Mouse (Mus musculus) heart, postnatal 0 days (tissue): ENCODE data around the gene Rac1. TPM values are rescaled to one million over a fixed set of nuclear protein-coding genes. Genes with fewer than 3 reads are reported as not detected.
"Not testable (repeated sequence)": the region's sequence is repeated elsewhere in the genome, so short reads cannot be mapped to it uniquely, and the experiment has no call there.

Experiments used
- ATAC-seq: fragments of 200-750 bp; cut with Nextera tagmentation; 2 replicates; pipeline ENCODE4 v1.8.0; 2017; ENCODE audit warnings: low read depth, moderate number of reproducible peaks, moderate library complexity; ENCODE audit not compliant: insufficient read depth
- DNase-seq: peaks from one replicate; pipeline ENCODE4 v3.0.0-alpha.2; 2016; ENCODE audit warnings: low spot score
- H3K27ac ChIP-seq: fragments of 300-500 bp; sonication (generic); 2 replicates; pipeline ENCODE4 v1.5.1; 2014; ENCODE audit warnings: low read depth, mild to moderate bottlenecking
- H3K27me3 ChIP-seq: fragments of 300-500 bp; sonication (generic); 2 replicates; pipeline ENCODE4 v1.6.1; 2014; ENCODE audit warnings: low read length, mixed read lengths; ENCODE audit not compliant: control insufficient read depth, insufficient read depth
- H3K36me3 ChIP-seq: fragments of 300-500 bp; sonication (generic); replicated peaks from 2 replicates; pipeline ENCODE4 v1.6.1; 2014; ENCODE audit warnings: low read length, mixed read lengths; ENCODE audit not compliant: control insufficient read depth, insufficient read depth
- H3K4me1 ChIP-seq: fragments of 300-500 bp; sonication (generic); 2 replicates; pipeline ENCODE4 v1.6.1; 2014; ENCODE audit warnings: antibody characterized with exemption; ENCODE audit not compliant: control insufficient read depth, insufficient read depth
- H3K4me2 ChIP-seq: fragments of 300-500 bp; sonication (generic); 2 replicates; pipeline ENCODE4 v1.6.1; 2014; ENCODE audit warnings: low read depth, mild to moderate bottlenecking, low read length, moderate library complexity
- H3K4me3 ChIP-seq: fragments of 300-500 bp; sonication (generic); 2 replicates; pipeline ENCODE4 v1.5.1; 2014; ENCODE audit warnings: low read depth, low read length
- H3K9ac ChIP-seq: fragments of 300-500 bp; sonication (generic); replicated peaks from 2 replicates; pipeline ENCODE4 v1.6.1; 2014; ENCODE audit warnings: low read depth, low read length, mixed read lengths
- H3K9me3 ChIP-seq: fragments of 300-500 bp; sonication (generic); replicated peaks from 2 replicates; pipeline ENCODE4 v1.6.1; 2016; ENCODE audit warnings: low read length; ENCODE audit not compliant: control insufficient read depth
- CTCF ChIP-seq: IDR thresholded peaks from 2 replicates; pipeline ENCODE4 v1.5.1; 2016; ENCODE audit warnings: antibody characterized with exemption, control low read depth, low read depth
- EP300 ChIP-seq: IDR thresholded peaks from 2 replicates; pipeline ENCODE4 v1.6.1; 2016; ENCODE audit warnings: antibody characterized with exemption, low read depth
- WGBS: fragments of 180-500 bp; shearing (Covaris S2); extraction: QIAGEN DNeasy Blood & Tissue Kit; methylation state at CpG from one replicate; pipeline ENCODE4 v1.1.7; 2014; 5-methylcytosine and 5-hydroxymethylcytosine counted together
- polyA plus RNA-seq: library from polyadenylated mRNA; unstranded; fragments of >200 nt; fragmentation: Nextera tagmentation; extraction: Ambion mirVana; gene quantifications from 2 replicates; pipeline ENCODE4 v1.2.1, GENCODE M21; 2015
- total RNA-seq: library from RNA; depleted of rRNA; stranded (reverse); fragments of >200 nt; gene quantifications from 2 replicates; pipeline ENCODE4 v1.2.3, GENCODE M21; 2014; ENCODE audit warnings: low replicate concordance

The Rac1 gene
- total and polyA plus RNA-seq, 2 experiments from 2014 or later = 135 to 241 TPM

DNA sequence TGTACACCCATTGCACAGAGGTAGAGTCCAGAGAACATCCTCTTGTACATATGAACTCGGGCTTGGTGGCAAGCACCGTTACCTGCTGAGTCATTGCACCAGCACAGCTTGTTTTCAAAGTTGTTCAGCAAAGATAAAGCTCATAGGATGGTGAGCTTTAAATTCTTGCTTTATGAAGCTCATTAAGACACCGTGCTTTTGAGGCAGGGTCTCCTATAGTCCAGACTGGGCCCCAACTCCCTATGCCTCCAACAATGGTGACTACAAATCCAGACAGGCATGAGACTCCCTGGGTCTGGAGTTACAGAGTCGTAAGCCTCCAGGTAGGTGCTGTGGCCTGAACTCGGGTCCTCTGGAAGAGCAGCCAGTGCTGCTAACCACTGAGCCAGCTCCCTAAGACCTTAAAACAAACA, 39.4 kb upstream of the Rac1 start:
- WGBS = 83% methylated on average over 5 of the region's 5 CpGs
- Histone ChIP-seq H3K4me2 (no peak overlapping the region), H3K27ac (no peak overlapping the region), H3K4me3 (no peak overlapping the region), H3K9me3 (no peaks in the 10 kb centered on the region), H3K36me3 (peaks cover 4% of the 10 kb centered on the region; the same call in 1 of the 2 replicates), H3K27me3 (no peaks in the 10 kb centered on the region), H3K4me1 (peaks cover 18% of the 10 kb centered on the region), H3K9ac (no peak overlapping the region)
- DNase-seq (no peak), ATAC-seq (no peak)
- TF ChIP-seq EP300 (no peak), CTCF (no peak)

DNA sequence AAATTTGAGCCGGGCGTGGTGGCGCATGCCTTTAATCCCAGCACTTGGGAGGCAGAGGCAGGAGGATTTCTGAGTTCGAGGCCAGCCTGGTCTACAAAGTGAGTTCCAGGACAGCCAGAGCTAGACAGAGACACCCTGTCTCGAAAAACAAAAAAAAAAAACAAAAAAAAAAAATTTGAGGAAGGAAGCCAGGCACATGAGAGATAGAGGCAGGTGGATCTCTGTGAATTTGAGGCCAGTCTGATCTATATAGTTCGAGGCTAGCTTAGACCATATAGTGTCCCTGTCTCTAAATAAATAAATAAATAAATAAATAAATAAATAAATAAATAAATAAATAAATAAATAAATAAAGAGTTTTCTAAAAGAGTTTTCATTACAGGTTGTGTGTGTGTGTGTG, 39.0 kb upstream of the Rac1 start:
- ATAC-seq, H3K36me3 ChIP-seq, H3K27me3 ChIP-seq, H3K9ac ChIP-seq, H3K4me3 ChIP-seq, DNase-seq, H3K9me3 ChIP-seq, H3K27ac ChIP-seq, H3K4me2 ChIP-seq: not testable (repeated sequence)
- 88% methylated on average over 6 of the region's 6 CpGs for WGBS
- peaks cover 21% of the 10 kb centered on the region for H3K4me1 ChIP-seq

DNA sequence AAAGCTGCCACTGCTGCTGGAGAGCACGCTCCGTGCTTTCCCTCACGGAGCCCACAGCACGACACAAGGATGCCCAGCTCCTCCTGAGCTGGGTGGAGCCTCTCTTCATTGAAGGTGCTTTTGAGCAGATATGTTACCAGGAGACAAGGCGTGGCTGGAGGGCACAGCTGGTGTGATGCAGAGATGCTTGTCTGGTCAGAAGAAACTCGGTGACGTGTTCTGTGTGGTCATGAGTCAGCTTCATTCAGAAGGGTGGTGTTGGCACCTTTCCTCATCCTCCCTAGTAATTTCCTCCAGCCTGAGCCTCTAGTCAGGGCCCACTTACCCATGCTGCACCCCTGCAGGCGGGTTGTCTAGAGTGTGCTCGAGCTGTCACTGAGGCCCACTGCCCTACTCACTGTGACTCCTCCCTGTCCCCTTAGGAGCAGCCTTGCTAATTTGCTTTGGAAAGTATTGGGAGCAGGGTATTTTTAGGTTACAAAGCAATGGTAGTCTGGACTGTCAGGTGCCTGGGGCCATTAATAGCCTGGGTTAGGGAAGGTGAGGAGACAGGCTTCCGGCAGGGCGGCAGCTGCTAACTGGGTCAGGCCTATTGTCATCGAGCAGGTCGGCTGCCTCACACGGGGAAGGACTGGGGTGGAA, 33.8 kb upstream of the Rac1 start:
- WGBS = 26% methylated on average over 14 of the region's 14 CpGs
- peak overlapping the region; percentile 79 for H3K27ac ChIP-seq
- H3K27me3 ChIP-seq = no peaks in the 10 kb centered on the region
- no peak overlapping the region for H3K4me3 ChIP-seq
- no peak overlapping the region for H3K9ac ChIP-seq
- H3K36me3 ChIP-seq = peaks cover 4% of the 10 kb centered on the region; the same call in 1 of the 2 replicates
- H3K4me2 ChIP-seq = no peak overlapping the region
- DNase-seq (peak; percentile 75), ATAC-seq (peak; percentile 81)
- TF ChIP-seq EP300 (peak; percentile 91; the same call in 1 of the 2 replicates), CTCF (no peak)
- H3K9me3 ChIP-seq = no peaks in the 10 kb centered on the region
- peaks cover 47% of the 10 kb centered on the region for H3K4me1 ChIP-seq

- no peak overlapping the region for H3K4me2 ChIP-seq
- H3K9ac ChIP-seq = no peak overlapping the region
- no peak overlapping the region for H3K4me3 ChIP-seq
- no peak for TF ChIP-seq EP300
- no peak for TF ChIP-seq CTCF
- 90% methylated on average over 4 of the region's 4 CpGs for WGBS
- peaks cover 4% of the 10 kb centered on the region; the same call in 1 of the 2 replicates for H3K36me3 ChIP-seq
- H3K27ac ChIP-seq = peak overlapping the region; percentile 79
- ATAC-seq (no peak), DNase-seq (no peak)
- no peaks in the 10 kb centered on the region for H3K9me3 ChIP-seq
- peaks cover 47% of the 10 kb centered on the region for H3K4me1 ChIP-seq
- no peaks in the 10 kb centered on the region for H3K27me3 ChIP-seq
Observed at GRCm38 (mm10) chr5:143561009-143561408, 33.2 kb upstream of the Rac1 start.

- WGBS = 37% methylated on average over 3 of the region's 3 CpGs
Observed at GRCm38 (mm10) chr5:143558731-143559130, 30.9 kb upstream of the Rac1 start.

GRCm38 (mm10) chr5:143555233-143555632, 27.4 kb upstream of the Rac1 start:
- TF ChIP-seq EP300 (no peak), CTCF (no peak)
- DNase-seq = no peak
- no peak overlapping the region for H3K9ac ChIP-seq

More at GRCm38 (mm10) chr5:143558731-143559130, 30.9 kb upstream of the Rac1 start:
- no peak overlapping the region for H3K4me2 ChIP-seq
- DNase-seq (peak; percentile 59), ATAC-seq (peak; percentile 35; the same call in 1 of the 2 replicates)
- H3K27ac ChIP-seq = peak overlapping the region; percentile 79
- no peaks in the 10 kb centered on the region for H3K9me3 ChIP-seq
- H3K27me3 ChIP-seq = no peaks in the 10 kb centered on the region
- TF ChIP-seq EP300 (no peak), CTCF (no peak)
- peaks cover 1% of the 10 kb centered on the region; the same call in 1 of the 2 replicates for H3K36me3 ChIP-seq
- peaks cover 47% of the 10 kb centered on the region for H3K4me1 ChIP-seq
- H3K9ac ChIP-seq = no peak overlapping the region
- no peak overlapping the region for H3K4me3 ChIP-seq

More at GRCm38 (mm10) chr5:143555233-143555632, 27.4 kb upstream of the Rac1 start:
- H3K36me3 ChIP-seq = 0 out of 2 replicates have a peak, but pooled peaks cover 5% of the 10 kb centered on the region
- H3K4me2 ChIP-seq = no peak overlapping the region
- no peaks in the 10 kb centered on the region for H3K9me3 ChIP-seq
- 88% methylated on average over 6 of the region's 6 CpGs for WGBS
- no peak overlapping the region for H3K4me3 ChIP-seq
- H3K27ac ChIP-seq = no peak overlapping the region
- peaks cover 32% of the 10 kb centered on the region for H3K4me1 ChIP-seq
- H3K27me3 ChIP-seq = no peaks in the 10 kb centered on the region
- ATAC-seq = no peak
